Mouse (Mus musculus): ENCODE measurements at regions not wholly inside any gene's neighbourhood (a gene's known extent, or its start where the extent isn't known, plus 50 kb on each side); places are given as distances from the start of the nearest gene placed in this dataset.

GRCm38 (mm10) chr8:126757951-126758757 lies 164.4 kb upstream of the Irf2bp2 start:
- no peaks in the 10 kb centered on the region for H3K36me3 ChIP-seq
- ATAC-seq: peak; percentile 42
- H3K9me3 ChIP-seq (replicated peaks): no peaks in the 10 kb centered on the region
- no peaks in the 10 kb centered on the region for H3K27me3 ChIP-seq (replicated peaks)
- 47% methylated on average over 12 of the region's 12 CpGs for WGBS (ENCODE audit: insufficient replicate concordance)
- no peak overlapping the region for H3K4me2 ChIP-seq
- H3K4me1 ChIP-seq: peaks cover 6% of the 10 kb centered on the region; the same call in 1 of the 2 replicates
- H3K4me3 ChIP-seq: no peak overlapping the region
- no peak overlapping the region for H3K9ac ChIP-seq
- H3K27ac ChIP-seq: no peak overlapping the region

GRCm38 (mm10) chr8:126756300-126757097 lies 162.7 kb upstream of the Irf2bp2 start:
- H3K27me3 ChIP-seq (replicated peaks): no peaks in the 10 kb centered on the region
- no peak for ATAC-seq
- peaks cover 6% of the 10 kb centered on the region; the same call in 1 of the 2 replicates for H3K4me1 ChIP-seq
- no peaks in the 10 kb centered on the region for H3K9me3 ChIP-seq (replicated peaks)
- no peak overlapping the region for H3K9ac ChIP-seq
- 67% methylated on average over 8 of the region's 8 CpGs for WGBS (ENCODE audit: insufficient replicate concordance)
- H3K4me3 ChIP-seq: no peak overlapping the region
- H3K36me3 ChIP-seq: no peaks in the 10 kb centered on the region
- no peak overlapping the region for H3K27ac ChIP-seq
- H3K4me2 ChIP-seq: no peak overlapping the region

- no peak for ATAC-seq
These were observed 161.9 kb upstream of the Irf2bp2 start for GRCm38 (mm10) chr8:126755669-126756068.

GRCm38 (mm10) chr8:126754361-126754809 lies 160.6 kb upstream of the Irf2bp2 start:
- no peak overlapping the region for H3K9ac ChIP-seq
- 72% methylated on average over 8 of the region's 8 CpGs for WGBS (ENCODE audit: insufficient replicate concordance)
- H3K4me1 ChIP-seq: no peaks in the 10 kb centered on the region; the same call in 1 of the 2 replicates
- no peaks in the 10 kb centered on the region for H3K27me3 ChIP-seq (replicated peaks)
- no peak overlapping the region for H3K4me3 ChIP-seq
- no peak; the same call in 1 of the 2 replicates for ATAC-seq
- no peak overlapping the region for H3K4me2 ChIP-seq
- H3K27ac ChIP-seq: no peak overlapping the region
- H3K9me3 ChIP-seq (replicated peaks): no peaks in the 10 kb centered on the region
- no peaks in the 10 kb centered on the region for H3K36me3 ChIP-seq

More at GRCm38 (mm10) chr8:126755669-126756068, 161.9 kb upstream of the Irf2bp2 start:
- no peaks in the 10 kb centered on the region for H3K9me3 ChIP-seq (replicated peaks)
- WGBS (ENCODE audit: insufficient replicate concordance): 58% methylated on average over 5 of the region's 5 CpGs
- no peaks in the 10 kb centered on the region for H3K27me3 ChIP-seq (replicated peaks)
- H3K9ac ChIP-seq: no peak overlapping the region
- H3K36me3 ChIP-seq: no peaks in the 10 kb centered on the region
- H3K4me3 ChIP-seq: no peak overlapping the region
- no peak overlapping the region for H3K4me2 ChIP-seq
- H3K4me1 ChIP-seq: peaks cover 6% of the 10 kb centered on the region; the same call in 1 of the 2 replicates
- no peak overlapping the region for H3K27ac ChIP-seq

- Histone ChIP-seq H3K4me2 (no peak overlapping the region), H3K36me3 (no peaks in the 10 kb centered on the region), H3K27me3 (replicated peaks) (no peaks in the 10 kb centered on the region), H3K4me3 (no peak overlapping the region), H3K27ac (no peak overlapping the region), H3K9me3 (replicated peaks) (no peaks in the 10 kb centered on the region), H3K4me1 (no peaks in the 10 kb centered on the region; the same call in 1 of the 2 replicates), H3K9ac (no peak overlapping the region)
- no peak for ATAC-seq
- 70% methylated on average over 4 of the region's 4 CpGs for WGBS (ENCODE audit: insufficient replicate concordance)
These were observed 159.5 kb upstream of the Irf2bp2 start for GRCm38 (mm10) chr8:126753059-126753855.

GRCm38 (mm10) chr8:126751416-126752140 lies 157.8 kb upstream of the Irf2bp2 start:
- no peaks in the 10 kb centered on the region for H3K36me3 ChIP-seq
- no peak overlapping the region for H3K4me2 ChIP-seq
- no peak overlapping the region for H3K9ac ChIP-seq
- no peak for ATAC-seq
- 72% methylated on average over 6 of the region's 6 CpGs for WGBS (ENCODE audit: insufficient replicate concordance)
- H3K9me3 ChIP-seq (replicated peaks): no peaks in the 10 kb centered on the region
- H3K4me1 ChIP-seq: no peaks in the 10 kb centered on the region
- no peaks in the 10 kb centered on the region for H3K27me3 ChIP-seq (replicated peaks)
- no peak overlapping the region for H3K27ac ChIP-seq
- no peak overlapping the region for H3K4me3 ChIP-seq

GRCm38 (mm10) chr8:126745992-126746775 lies 152.4 kb upstream of the Irf2bp2 start:
- 79% methylated on average over 18 of the region's 18 CpGs for WGBS (ENCODE audit: insufficient replicate concordance)
- no peak for ATAC-seq
- Histone ChIP-seq H3K4me3 (no peak overlapping the region), H3K9ac (no peak overlapping the region), H3K9me3 (replicated peaks) (no peaks in the 10 kb centered on the region), H3K4me2 (no peak overlapping the region), H3K4me1 (no peaks in the 10 kb centered on the region), H3K27me3 (replicated peaks) (no peaks in the 10 kb centered on the region), H3K27ac (no peak overlapping the region), H3K36me3 (no peaks in the 10 kb centered on the region)

GRCm38 (mm10) chr8:126744747-126745382 lies 151.1 kb upstream of the Irf2bp2 start:
- no peak for ATAC-seq
- no peak overlapping the region for H3K27ac ChIP-seq
- no peaks in the 10 kb centered on the region for H3K36me3 ChIP-seq
- WGBS (ENCODE audit: insufficient replicate concordance): 62% methylated on average over 10 of the region's 10 CpGs
- no peak overlapping the region for H3K9ac ChIP-seq
- no peaks in the 10 kb centered on the region for H3K4me1 ChIP-seq
- H3K9me3 ChIP-seq (replicated peaks): no peaks in the 10 kb centered on the region
- no peak overlapping the region for H3K4me2 ChIP-seq
- H3K4me3 ChIP-seq: no peak overlapping the region
- no peaks in the 10 kb centered on the region for H3K27me3 ChIP-seq (replicated peaks)

- Histone ChIP-seq H3K4me2 (no peak overlapping the region), H3K36me3 (no peaks in the 10 kb centered on the region), H3K27ac (no peak overlapping the region), H3K27me3 (replicated peaks) (no peaks in the 10 kb centered on the region), H3K4me3 (no peak overlapping the region), H3K9me3 (replicated peaks) (no peaks in the 10 kb centered on the region), H3K4me1 (no peaks in the 10 kb centered on the region), H3K9ac (no peak overlapping the region)
- no peak for ATAC-seq
- 58% methylated on average over 9 of the region's 9 CpGs for WGBS (ENCODE audit: insufficient replicate concordance)
These were observed 149.5 kb upstream of the Irf2bp2 start for GRCm38 (mm10) chr8:126743296-126743695.

GRCm38 (mm10) chr8:126742081-126742480 lies 148.3 kb upstream of the Irf2bp2 start:
- Histone ChIP-seq H3K9ac (no peak overlapping the region), H3K9me3 (replicated peaks) (no peaks in the 10 kb centered on the region), H3K27me3 (replicated peaks) (no peaks in the 10 kb centered on the region), H3K27ac (no peak overlapping the region), H3K4me2 (no peak overlapping the region), H3K36me3 (no peaks in the 10 kb centered on the region), H3K4me3 (no peak overlapping the region), H3K4me1 (peaks cover 3% of the 10 kb centered on the region; the same call in 1 of the 2 replicates)
- no peak for ATAC-seq
- WGBS (ENCODE audit: insufficient replicate concordance): 60% methylated on average over 3 of the region's 3 CpGs

Measured in liver, embryonic 12.5 days (tissue).